Mouse (Mus musculus) CH12.LX (cell line): ENCODE data around the gene Brms1l. TPM values are rescaled to one million over a fixed set of nuclear protein-coding genes. Genes with fewer than 3 reads are reported as not detected.
A peak's percentile ranks its signal among the peaks of the same experiment; 100 is the strongest.

Experiments used
- DNase-seq: peaks from one replicate; pipeline ENCODE4 v3.0.0-alpha.2; 2013; ENCODE audit errors: extremely low read depth
- H3K27ac ChIP-seq: 2 replicates; pipeline ENCODE4 v1.5.1; 2012; ENCODE audit warnings: low read depth, mild to moderate bottlenecking, control low read depth, moderate library complexity; ENCODE audit not compliant: insufficient read depth
- H3K27me3 ChIP-seq: replicated peaks from 2 replicates; pipeline ENCODE3; 2012; ENCODE audit warnings: inconsistent platforms
- H3K36me3 ChIP-seq, 2 experiments: replicated peaks in 1 of 2; 2 replicates each; pipeline versions ENCODE3 to v1.6.1; 2012; ENCODE audit warnings: inconsistent platforms in 1 of 2, low read length in 1 of 2, mild to moderate bottlenecking in 1 of 2, mixed read lengths in 1 of 2, moderate library complexity in 1 of 2; ENCODE audit not compliant: control insufficient read depth in 1 of 2, insufficient read depth in 1 of 2
- H3K4me1 ChIP-seq, 2 experiments: 2 replicates each; pipeline ENCODE4 v1.6.1; 2012; ENCODE audit warnings: inconsistent platforms in 1 of 2, moderate library complexity in 1 of 2; ENCODE audit not compliant: insufficient read depth in 2 of 2, control insufficient read depth in 1 of 2
- H3K4me2 ChIP-seq: 2 replicates; pipeline ENCODE4 v1.6.1; 2012; ENCODE audit warnings: low read depth, mild to moderate bottlenecking, control low read depth; ENCODE audit not compliant: poor library complexity, insufficient read depth, severe bottlenecking
- H3K4me3 ChIP-seq, 3 experiments: fragments of 150-350 bp in 1 of 3; sonication (generic) in 1 of 3; replicated peaks in 1 of 3; 2 replicates each; pipeline versions ENCODE3 to v1.5.1; 2011 to 2012; ENCODE audit warnings: low read depth in 2 of 3, low read length in 2 of 3, mild to moderate bottlenecking in 2 of 3, moderate library complexity in 2 of 3, control low read depth in 1 of 3, improper control_type of control experiment in 1 of 3, inconsistent platforms in 1 of 3, mixed read lengths in 1 of 3; ENCODE audit not compliant: poor library complexity in 1 of 3
- H3K79me2 ChIP-seq: replicated peaks from 2 replicates; pipeline ENCODE4 v1.6.1; 2012; ENCODE audit warnings: mild to moderate bottlenecking, moderate library complexity; ENCODE audit not compliant: control insufficient read depth, poor library complexity, insufficient read depth, severe bottlenecking; ENCODE audit errors: extremely low read depth
- H3K9ac ChIP-seq: 2 replicates; pipeline ENCODE4 v1.6.1; 2012; ENCODE audit warnings: low read depth, mild to moderate bottlenecking, control low read depth, moderate library complexity; ENCODE audit not compliant: insufficient read depth
- H3K9me3 ChIP-seq: replicated peaks from 2 replicates; pipeline ENCODE3; 2012; ENCODE audit warnings: low read length, inconsistent platforms, mixed read lengths
- BHLHE40 ChIP-seq: IDR thresholded peaks from 2 replicates; pipeline ENCODE4 v1.6.1; 2011; ENCODE audit warnings: mild to moderate bottlenecking, low read depth, low read length, improper control_type of control experiment
- CHD1 ChIP-seq: IDR thresholded peaks from 2 replicates; pipeline ENCODE4 v1.6.1; 2012; ENCODE audit warnings: low read depth, low read length, improper control_type of control experiment, inconsistent platforms
- CHD2 ChIP-seq: IDR thresholded peaks from 2 replicates; pipeline ENCODE4 v1.6.1; 2011; ENCODE audit warnings: low read length, improper control_type of control experiment
- CTCF ChIP-seq, 2 experiments: IDR thresholded peaks in 1 of 2; conservative IDR thresholded peaks in 1 of 2; 2 replicates each; pipeline ENCODE4 v1.5.1; 2011 to 2012; ENCODE audit warnings: low read depth in 2 of 2, low read length in 2 of 2, improper control_type of control experiment in 1 of 2, inconsistent platforms in 1 of 2, mild to moderate bottlenecking in 1 of 2, moderate library complexity in 1 of 2
- E2F4 ChIP-seq: IDR thresholded peaks from 2 replicates; pipeline ENCODE4 v1.6.1; 2011; ENCODE audit warnings: low read depth, low read length, improper control_type of control experiment; ENCODE audit not compliant: insufficient replicate concordance
- ELF1 ChIP-seq: IDR thresholded peaks from 2 replicates; pipeline ENCODE4 v1.6.1; 2014; ENCODE audit warnings: low read depth, mild to moderate bottlenecking, inconsistent platforms, low read length, improper control_type of control experiment
- EP300 ChIP-seq: IDR thresholded peaks from 2 replicates; pipeline ENCODE4 v1.6.1; 2011; ENCODE audit warnings: low read length, improper control_type of control experiment
- ETS1 ChIP-seq: conservative IDR thresholded peaks from 2 replicates; pipeline ENCODE4 v1.6.1; 2012; ENCODE audit warnings: low read depth, mild to moderate bottlenecking, inconsistent platforms, low read length, improper control_type of control experiment, moderate library complexity
- GABPA ChIP-seq: IDR thresholded peaks from 2 replicates; pipeline ENCODE4 v1.6.1; 2012; ENCODE audit warnings: low read depth, low read length, improper control_type of control experiment, inconsistent platforms; ENCODE audit not compliant: insufficient replicate concordance
- HCFC1 ChIP-seq: IDR thresholded peaks from 2 replicates; pipeline ENCODE4 v1.6.1; 2012; ENCODE audit warnings: low read depth, mild to moderate bottlenecking, inconsistent platforms, low read length, improper control_type of control experiment
- IRF4 ChIP-seq: IDR thresholded peaks from 2 replicates; pipeline ENCODE4 v1.6.1; 2014; ENCODE audit warnings: low read depth, mild to moderate bottlenecking, inconsistent platforms, low read length, improper control_type of control experiment
- JUN ChIP-seq: IDR thresholded peaks from 2 replicates; pipeline ENCODE4 v1.6.1; 2011; ENCODE audit warnings: low read depth, mild to moderate bottlenecking, low read length, improper control_type of control experiment, moderate library complexity; ENCODE audit not compliant: insufficient read depth
- JUND ChIP-seq: conservative IDR thresholded peaks from 2 replicates; pipeline ENCODE4 v1.6.1; 2011; ENCODE audit warnings: low read depth, low read length, improper control_type of control experiment
- KAT2A ChIP-seq: IDR thresholded peaks from 2 replicates; pipeline ENCODE4 v1.6.1; 2012; ENCODE audit warnings: low read length, improper control_type of control experiment, inconsistent platforms; ENCODE audit not compliant: insufficient replicate concordance
- MAFK ChIP-seq: IDR thresholded peaks from 2 replicates; pipeline ENCODE4 v1.6.1; 2011; ENCODE audit warnings: low read length, improper control_type of control experiment; ENCODE audit not compliant: insufficient replicate concordance
- MAX ChIP-seq: IDR thresholded peaks from 2 replicates; pipeline ENCODE4 v1.6.1; 2011; ENCODE audit warnings: low read length, improper control_type of control experiment
- MAZ ChIP-seq: IDR thresholded peaks from 2 replicates; pipeline ENCODE4 v1.6.1; 2012; ENCODE audit warnings: low read depth, mild to moderate bottlenecking, inconsistent platforms, low read length, improper control_type of control experiment, moderate library complexity
- MEF2A ChIP-seq: IDR thresholded peaks from 2 replicates; pipeline ENCODE4 v1.6.1; 2014; ENCODE audit warnings: low read depth, mild to moderate bottlenecking, inconsistent platforms, low read length, improper control_type of control experiment, borderline replicate concordance
- MXI1 ChIP-seq: IDR thresholded peaks from 2 replicates; pipeline ENCODE4 v1.6.1; 2011; ENCODE audit warnings: mild to moderate bottlenecking, low read depth, low read length, improper control_type of control experiment
- MYC ChIP-seq: IDR thresholded peaks from 2 replicates; pipeline ENCODE4 v1.6.1; 2011; ENCODE audit warnings: low read depth, mild to moderate bottlenecking, improper control_type of control experiment, low read length
- NELFE ChIP-seq: IDR thresholded peaks from 2 replicates; pipeline ENCODE4 v1.6.1; 2011; ENCODE audit warnings: low read depth, low read length, improper control_type of control experiment
- NRF1 ChIP-seq: IDR thresholded peaks from 2 replicates; pipeline ENCODE4 v1.6.1; 2014; ENCODE audit warnings: low read depth, mild to moderate bottlenecking, inconsistent platforms, low read length, improper control_type of control experiment, moderate library complexity
- PAX5 ChIP-seq: IDR thresholded peaks from 2 replicates; pipeline ENCODE4 v1.6.1; 2012; ENCODE audit warnings: low read length, inconsistent platforms, mixed read lengths
- POLR2A ChIP-seq: IDR thresholded peaks from 2 replicates; pipeline ENCODE4 v1.6.1; 2011; ENCODE audit warnings: low read depth, mild to moderate bottlenecking, improper control_type of control experiment, low read length
- POLR2AphosphoS2 ChIP-seq: IDR thresholded peaks from 2 replicates; pipeline ENCODE4 v1.6.1; 2011; ENCODE audit warnings: low read depth, low read length, improper control_type of control experiment
- RAD21 ChIP-seq: IDR thresholded peaks from 2 replicates; pipeline ENCODE4 v1.6.1; 2011; ENCODE audit warnings: low read depth, mild to moderate bottlenecking, low read length, improper control_type of control experiment, moderate library complexity
- RCOR1 ChIP-seq: conservative IDR thresholded peaks from 2 replicates; pipeline ENCODE4 v1.6.1; 2012; ENCODE audit warnings: low read depth, mild to moderate bottlenecking, inconsistent platforms, low read length, improper control_type of control experiment
- SIN3A ChIP-seq: IDR thresholded peaks from 2 replicates; pipeline ENCODE4 v1.6.1; 2012; ENCODE audit warnings: low read length, improper control_type of control experiment, inconsistent platforms
- SMC3 ChIP-seq: IDR thresholded peaks from 2 replicates; pipeline ENCODE4 v1.6.1; 2011; ENCODE audit warnings: low read depth, low read length, improper control_type of control experiment
- TBP ChIP-seq: conservative IDR thresholded peaks from 2 replicates; pipeline ENCODE4 v1.6.1; 2011; ENCODE audit warnings: low read depth, low read length, improper control_type of control experiment
- TCF12 ChIP-seq: IDR thresholded peaks from 2 replicates; pipeline ENCODE4 v1.6.1; 2014; ENCODE audit warnings: low read depth, mild to moderate bottlenecking, inconsistent platforms, low read length, improper control_type of control experiment
- UBTF ChIP-seq: IDR thresholded peaks from 2 replicates; pipeline ENCODE4 v1.6.1; 2012; ENCODE audit warnings: low read depth, mild to moderate bottlenecking, inconsistent platforms, low read length, improper control_type of control experiment, moderate library complexity
- USF1 ChIP-seq: IDR thresholded peaks from 2 replicates; pipeline ENCODE4 v1.6.1; 2014; ENCODE audit warnings: low read depth, mild to moderate bottlenecking, inconsistent platforms, low read length, improper control_type of control experiment
- USF2 ChIP-seq: conservative IDR thresholded peaks from 2 replicates; pipeline ENCODE4 v1.6.1; 2011; ENCODE audit warnings: low read depth, low read length, improper control_type of control experiment
- ZC3H11A ChIP-seq: IDR thresholded peaks from 2 replicates; pipeline ENCODE4 v1.6.1; 2012; ENCODE audit warnings: low read depth, mild to moderate bottlenecking, inconsistent platforms, low read length, improper control_type of control experiment
- ZKSCAN1 ChIP-seq: IDR thresholded peaks from 2 replicates; pipeline ENCODE4 v1.6.1; 2012; ENCODE audit warnings: low read depth, inconsistent platforms, low read length, improper control_type of control experiment, borderline replicate concordance
- ZMIZ1 ChIP-seq: IDR thresholded peaks from 2 replicates; pipeline ENCODE4 v1.6.1; 2012; ENCODE audit warnings: low read depth, mild to moderate bottlenecking, inconsistent platforms, low read length, improper control_type of control experiment
- ZNF384 ChIP-seq: IDR thresholded peaks from 2 replicates; pipeline ENCODE4 v1.6.1; 2012; ENCODE audit warnings: low read depth, low read length, improper control_type of control experiment, inconsistent platforms
- dilution Hi-C: fragments of 300-500 bp; cut with MboI; formaldehyde crosslinking; loops from 2 replicates; pipeline ENCODE4 v1.14.3; 2020; ENCODE audit warnings: low sequenced_read_pairs; ENCODE audit not compliant: extremely low pct_unique_long_range_greater_than_20kb, extremely low pct_ligation_motif_present
- in situ Hi-C: fragments of 300-500 bp; cut with MboI; formaldehyde crosslinking; loops from 3 replicates; pipeline ENCODE4 v1.14.3; 2019; ENCODE audit warnings: low sequenced_read_pairs, low pct_ligation_motif_present, low pct_unique_long_range_greater_than_20kb, mixed read lengths
- polyA plus RNA-seq: library from polyadenylated mRNA; unstranded; fragments of >175 nt; gene quantifications from 2 replicates; pipeline ENCODE4 v1.2.1, GENCODE M21; 2012; ENCODE audit warnings: low read depth; ENCODE audit not compliant: insufficient read length
- total RNA-seq, 2 experiments: library from RNA; depleted of rRNA; stranded (reverse); fragments of 300-350 nt in 1 of 2; fragments of >200 nt in 1 of 2; gene quantifications; 2 replicates each; pipeline ENCODE4 v1.2.3; 2012 to 2014

Brms1l gene
- total and polyA plus RNA-seq, 3 experiments = 17.8 to 32.6 (median 18.9) TPM

GRCm38 (mm10) chr12:55831101-55831500 is 5.0 kb upstream of the Brms1l start:
- Histone ChIP-seq H3K4me3 (no peak overlapping the region), H3K4me1 (peaks cover 3 to 8% of the 10 kb centered on the region in 2 experiments; a peak in 2 of 4 replicates), H3K9me3 (no peaks in the 10 kb centered on the region), H3K9ac (no peak overlapping the region), H3K4me2 (no peak overlapping the region), H3K27ac (no peak overlapping the region), H3K79me2 (no peaks in the 10 kb centered on the region), H3K36me3 (no peaks in the 10 kb centered on the region), H3K27me3 (no peaks in the 10 kb centered on the region)
- peak; percentile 69 for DNase-seq
- in situ Hi-C loops (loop anchor here (10.0 kb wide), 2 partner anchors 46 to 316 kb away; no protein-coding TSS in a partner anchor), dilution Hi-C loops (no loop called here)
- TF ChIP-seq CHD2 = no peak
- TF ChIP-seq USF1 = no peak
- TF ChIP-seq JUN = no peak
- TF ChIP-seq BHLHE40 = 0 out of 2 replicates have a peak, but pooled peaks have one; percentile 12
- no peak for TF ChIP-seq ETS1
- peak; percentile 94 for TF ChIP-seq RAD21
- TF ChIP-seq RCOR1 = no peak
- no peak for TF ChIP-seq PAX5
- no peak for TF ChIP-seq ZMIZ1
- peak; percentile 50; the same call in 1 of the 2 replicates for TF ChIP-seq MEF2A
- no peak; the same call in 1 of the 2 replicates for TF ChIP-seq NELFE
- TF ChIP-seq JUND = peak; percentile 36; the same call in 1 of the 2 replicates
- TF ChIP-seq TCF12 = no peak
- no peak for TF ChIP-seq MAFK
- peak; percentile 20; the same call in 1 of the 2 replicates for TF ChIP-seq USF2
- no peak for TF ChIP-seq ELF1
- no peak for TF ChIP-seq UBTF
- no peak for TF ChIP-seq CHD1
- TF ChIP-seq SIN3A = no peak
- TF ChIP-seq NRF1 = 0 out of 2 replicates have a peak, but pooled peaks have one; percentile 15
- no peak for TF ChIP-seq E2F4
- TF ChIP-seq CTCF (conservative IDR thresholded peaks at IDR 0.05 in 1 of 2, IDR thresholded peaks at IDR 0.05 in 1 of 2; ENCODE audit: low read depth in 2 of 2, low read length in 2 of 2) = peak; percentile 72 to 96
- peak; percentile 84 for TF ChIP-seq MAX
- peak; percentile 51; the same call in 1 of the 2 replicates for TF ChIP-seq IRF4
- no peak for TF ChIP-seq HCFC1
- no peak for TF ChIP-seq MXI1
- peak; percentile 62; the same call in 1 of the 2 replicates for TF ChIP-seq MYC
- TF ChIP-seq POLR2AphosphoS2 = no peak
- TF ChIP-seq ZC3H11A = peak; percentile 49
- TF ChIP-seq EP300 = no peak
- no peak for TF ChIP-seq ZNF384
- no peak for TF ChIP-seq ZKSCAN1
- TF ChIP-seq POLR2A = no peak
- TF ChIP-seq KAT2A = no peak
- TF ChIP-seq GABPA = no peak
- peak; percentile 89 for TF ChIP-seq SMC3
- TF ChIP-seq MAZ = no peak
- no peak for TF ChIP-seq TBP
